Comparison of ENCODE assay signal across 7 mouse cellular contexts in genomic region chr4:7455130-7455529, GRCm38 (mm10).
A peak's percentile ranks its signal among the peaks of the same experiment; 100 is the strongest.
DNase-seq lines count a peak whose midpoint lies in the region; ATAC-seq lines count a peak whose summit lies in the region.

No protein-coding gene starts in this region.

- intact Hi-C loops in left cerebral cortex, postnatal 10 days (cut with DNase I), result no loop called here

- DNase-seq in retina, postnatal 1 day, result peak; percentile 38
- DNase-seq in retina, embryonic 14.5 days (ENCODE audit: low spot score), result no peak
- DNase-seq in forelimb bud, embryonic 11.5 days (ENCODE audit: low read depth, low spot score), result peak; percentile 12
- no peak for DNase-seq in right cerebral cortex, postnatal 36 days (ENCODE audit: low spot score in 2 of 2)
- DNase-seq in left cerebral cortex, postnatal 10 days (ENCODE audit: extremely low spot score in 1 of 2, low spot score in 2 of 2), result no peak
- no peak for DNase-seq in layer of hippocampus, adult 9-10 months (ENCODE audit: low spot score)

- ATAC-seq in megakaryocyte progenitor cell, adult 5-6 weeks (replicated peaks; ENCODE audit: poor library complexity), result peak; percentile 48

Comparison
In these comparisons a context has a peak if more than half of its experiments do, and no peak if none do; other contexts are left out.
1. DNase-seq: peak in retina, postnatal 1 day (single experiment) and forelimb bud, embryonic 11.5 days (single experiment); none in retina, embryonic 14.5 days (single experiment), right cerebral cortex, postnatal 36 days (0 of 2), left cerebral cortex, postnatal 10 days (0 of 2) and layer of hippocampus, adult 9-10 months (single experiment).